Mouse (Mus musculus): ENCODE data around the gene Eif4h. TPM values are rescaled to one million over a fixed set of nuclear protein-coding genes. Genes with fewer than 3 reads are reported as not detected.

Eif4h gene
- polyA plus RNA-seq, 1 experiment from 2014 or later, result 401 TPM

- H3K27ac ChIP-seq (ENCODE audit: low read depth, low read length), result no peak overlapping the region
- no peak overlapping the region for H3K4me3 ChIP-seq (ENCODE audit: low read depth, low read length)
- no peaks in the 10 kb centered on the region for H3K9me3 ChIP-seq (ENCODE audit: control insufficient read depth, low read length)
- 87% methylated on average over 5 of the region's 5 CpGs for WGBS
- peaks cover 6% of the 10 kb centered on the region; the same call in 1 of the 2 replicates for H3K4me1 ChIP-seq (replicated peaks; ENCODE audit: control insufficient read depth, insufficient read depth, low read length)
- no peak for ATAC-seq (replicated peaks; ENCODE audit: low FRiP score)
- H3K4me2 ChIP-seq, result no peak overlapping the region
- no peak for DNase-seq (ENCODE audit: low spot score)
- H3K27me3 ChIP-seq (replicated peaks; ENCODE audit: control insufficient read depth, insufficient read depth, low read length), result no peaks in the 10 kb centered on the region
- no peak overlapping the region for H3K9ac ChIP-seq (ENCODE audit: low read depth, low read length)
- no peaks in the 10 kb centered on the region for H3K36me3 ChIP-seq (ENCODE audit: control insufficient read depth, insufficient read depth, low read length)
These were observed 63.5 kb downstream of the Eif4h start for GRCm38 (mm10) chr5:134575833-134576232.

- no peaks in the 10 kb centered on the region for H3K36me3 ChIP-seq (ENCODE audit: control insufficient read depth, insufficient read depth, low read length)
- ATAC-seq (replicated peaks; ENCODE audit: low FRiP score) (no peak), DNase-seq (ENCODE audit: low spot score) (no peak)
- peaks cover 6% of the 10 kb centered on the region; the same call in 1 of the 2 replicates for H3K4me1 ChIP-seq (replicated peaks; ENCODE audit: control insufficient read depth, insufficient read depth, low read length)
- H3K4me2 ChIP-seq, result peak overlapping the region; percentile 92
- H3K4me3 ChIP-seq (ENCODE audit: low read depth, low read length), result peak overlapping the region; percentile 57
- no peaks in the 10 kb centered on the region for H3K9me3 ChIP-seq (ENCODE audit: control insufficient read depth, low read length)
- H3K9ac ChIP-seq (ENCODE audit: low read depth, low read length), result peak overlapping the region; percentile 50
- 25% methylated on average over 10 of the region's 10 CpGs for WGBS
- peak overlapping the region; percentile 40; the same call in 1 of the 2 replicates for H3K27ac ChIP-seq (ENCODE audit: low read depth, low read length)
- H3K27me3 ChIP-seq (replicated peaks; ENCODE audit: control insufficient read depth, insufficient read depth, low read length), result no peaks in the 10 kb centered on the region
These were observed 66.6 kb downstream of the Eif4h start for GRCm38 (mm10) chr5:134572508-134573214.

DNA sequence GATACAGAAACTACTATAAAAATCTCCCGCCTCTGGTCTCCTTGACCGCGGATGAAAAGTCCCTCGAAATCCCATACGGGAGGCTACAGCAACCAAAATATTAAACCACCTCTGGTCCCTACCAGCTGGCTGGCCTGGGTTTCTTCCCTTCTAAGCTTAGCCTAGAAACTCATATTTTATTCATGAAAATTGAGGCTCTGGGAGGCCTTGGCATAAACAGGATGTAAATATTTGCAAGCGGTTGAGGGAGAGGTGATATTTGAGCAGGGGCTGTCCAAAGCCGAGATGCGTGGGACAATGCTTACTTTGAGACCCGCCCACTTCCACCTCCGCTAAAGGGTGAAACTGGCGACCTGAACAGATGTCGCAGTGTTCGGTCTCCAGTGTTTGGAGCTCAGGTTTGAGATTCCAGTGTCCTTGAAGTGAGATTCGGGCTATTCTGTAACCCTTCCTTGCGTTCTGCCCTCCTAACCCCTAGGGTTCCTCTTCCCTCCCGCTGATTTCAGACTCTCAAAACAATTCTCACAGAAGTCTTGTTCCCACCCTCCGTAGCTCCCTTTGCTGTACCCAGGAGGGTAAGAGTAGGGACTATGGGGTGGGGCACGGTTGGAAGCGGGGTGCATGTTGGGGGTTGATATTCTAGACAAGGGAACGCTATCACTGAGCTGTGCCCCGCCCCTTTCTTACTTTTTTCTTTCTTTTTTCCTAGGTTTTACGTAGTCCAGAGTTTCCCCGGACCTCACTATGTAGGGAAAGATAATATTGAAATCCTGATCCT lies 67.4 kb downstream of the Eif4h start:
- 1% methylated on average over 23 of the region's 23 CpGs for WGBS
- no peaks in the 10 kb centered on the region for H3K36me3 ChIP-seq (ENCODE audit: control insufficient read depth, insufficient read depth, low read length)

More for the DNA sequence above, 67.4 kb downstream of the Eif4h start:
- Histone ChIP-seq H3K9me3 (ENCODE audit: control insufficient read depth, low read length) (no peaks in the 10 kb centered on the region), H3K4me3 (ENCODE audit: low read depth, low read length) (peak overlapping the region; percentile 57), H3K4me2 (peak overlapping the region; percentile 92), H3K9ac (ENCODE audit: low read depth, low read length) (peak overlapping the region; percentile 50), H3K27ac (ENCODE audit: low read depth, low read length) (peak overlapping the region; percentile 40; the same call in 1 of the 2 replicates), H3K27me3 (replicated peaks; ENCODE audit: control insufficient read depth, insufficient read depth, low read length) (no peaks in the 10 kb centered on the region), H3K4me1 (replicated peaks; ENCODE audit: control insufficient read depth, insufficient read depth, low read length) (peaks cover 6% of the 10 kb centered on the region; the same call in 1 of the 2 replicates)
- DNase-seq (ENCODE audit: low spot score), result peak; percentile 66
- peak; percentile 68 for ATAC-seq (replicated peaks; ENCODE audit: low FRiP score)

Small RNA genes within 50 kb of the gene (microRNA-seq; reads per million reads assigned to microRNA genes)
- gene Mir7228 (ENCODE audit: borderline number of aligned reads), result not detected

Other genes with a start within 250 kb of the Eif4h start
- 46.7 and 51.8 TPM in 2 replicates for gene Gtf2ird1, start 182.8 kb downstream of the Eif4h start, polyA plus RNA-seq (2014; fragmentation: Nextera tagmentation; extraction: Ambion mirVana)
- 1.4 and 1.7 TPM in 2 replicates for gene Clip2, start 87.1 kb downstream of the Eif4h start, polyA plus RNA-seq (2014; fragmentation: Nextera tagmentation; extraction: Ambion mirVana)
- not detected in 2 replicates for gene Syna, start 79.3 kb downstream of the Eif4h start, polyA plus RNA-seq (2014; fragmentation: Nextera tagmentation; extraction: Ambion mirVana)
- gene Rfc2, start 58.1 kb downstream of the Eif4h start, polyA plus RNA-seq (2014; fragmentation: Nextera tagmentation; extraction: Ambion mirVana), result 363 and 374 TPM in 2 replicates
- gene Lat2, start 24.5 kb downstream of the Eif4h start, polyA plus RNA-seq (2014; fragmentation: Nextera tagmentation; extraction: Ambion mirVana), result 2.0 and 2.1 TPM in 2 replicates
- 1.7 and 1.8 TPM in 2 replicates for gene Limk1, start 49.1 kb upstream of the Eif4h start, polyA plus RNA-seq (2014; fragmentation: Nextera tagmentation; extraction: Ambion mirVana)
- gene Eln, start 107.8 kb upstream of the Eif4h start, polyA plus RNA-seq (2014; fragmentation: Nextera tagmentation; extraction: Ambion mirVana), result 3.5 and 4.4 TPM in 2 replicates